Mouse (Mus musculus) thymus, adult 18-20 months (tissue): ENCODE measurements around the gene Cmc2.

Source experiments
- DNase-seq, 2 experiments: peaks; one replicate each; pipeline ENCODE4 v3.0.0; 2022; ENCODE audit warnings: mixed read lengths in 2 of 2

Cmc2 gene

DNA sequence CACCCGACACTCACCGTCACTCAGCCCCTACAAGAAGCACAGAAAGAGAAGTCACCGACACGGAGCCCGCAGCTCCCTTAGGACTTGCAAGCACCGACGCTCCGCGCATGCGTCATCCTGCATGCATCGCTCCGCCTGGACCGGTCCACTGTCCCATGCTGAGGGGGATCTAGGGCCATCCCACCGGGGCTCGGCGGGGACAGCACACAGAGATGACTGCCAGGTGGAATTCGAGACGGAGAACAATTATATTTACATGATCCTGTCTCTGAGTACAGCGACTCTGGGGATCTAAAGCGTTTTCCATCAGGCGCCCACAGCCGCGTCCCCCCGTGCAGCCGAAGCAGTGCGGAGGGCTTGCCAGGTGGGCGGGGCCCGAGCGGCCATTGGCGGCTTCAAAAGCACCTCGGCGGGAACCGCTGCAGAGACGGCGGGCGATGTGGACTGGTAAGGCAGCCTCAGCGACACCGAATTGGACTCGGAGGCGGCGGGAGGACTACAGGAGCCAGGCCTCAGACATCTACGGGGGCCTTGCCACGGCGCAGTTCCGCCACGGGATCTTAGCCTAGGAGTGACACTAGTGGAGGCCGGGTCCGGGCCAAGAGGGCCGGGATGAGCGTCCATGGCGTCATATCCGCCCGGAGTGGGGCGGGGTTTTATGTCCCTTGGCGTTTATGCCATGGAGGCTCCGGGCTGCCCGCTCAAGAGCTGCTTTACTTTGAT, at the start of gene Cmc2, which contains the start of gene Cenpn:
TSS of gene Cmc2 (minus strand) at position 119 of the 723 bp plus-strand sequence.
TSS of gene Cenpn (plus strand) at position 394 of the 723 bp plus-strand sequence.
- peak; percentile 78 to 80 for DNase-seq

DNA sequence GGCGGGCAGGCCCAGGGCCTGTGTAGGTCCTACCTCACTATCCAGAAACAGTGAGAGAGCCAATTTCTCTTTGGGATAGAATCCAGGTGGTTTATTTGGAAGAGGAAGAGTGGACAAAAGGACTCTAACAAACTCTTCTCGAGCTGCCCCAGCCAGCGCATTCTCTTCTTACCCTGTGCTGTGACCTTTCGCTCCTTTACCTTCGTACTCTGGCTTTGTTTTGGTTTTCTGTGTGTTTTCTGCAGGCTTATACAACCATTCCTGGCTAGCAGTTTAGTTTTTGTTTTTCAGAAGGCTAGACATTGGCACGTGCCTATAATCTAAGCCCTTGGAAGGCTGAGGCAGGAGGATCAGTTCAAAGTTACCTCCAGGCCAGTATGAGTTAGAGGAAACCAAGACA, 48.3 kb upstream of the Cmc2 start:
- no peak for DNase-seq

DNA sequence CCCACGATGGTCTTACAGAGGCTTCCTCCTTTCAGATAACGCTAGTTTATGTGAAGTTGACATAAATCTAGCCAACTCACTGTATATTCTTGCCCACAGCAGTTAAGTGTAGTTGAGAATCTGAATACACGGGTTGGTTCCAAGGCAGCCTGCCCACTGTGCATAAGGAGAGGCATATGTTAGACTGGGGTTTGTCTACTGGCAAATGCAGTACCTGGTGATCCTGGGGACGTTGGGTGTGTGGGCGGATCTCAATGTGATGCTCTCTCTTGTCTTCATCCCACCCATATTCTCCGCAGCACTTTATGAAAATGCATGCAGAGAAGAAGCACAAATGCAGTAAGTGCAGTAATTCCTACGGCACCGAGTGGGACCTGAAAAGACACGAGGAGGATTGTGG, 33.2 kb upstream of the Cmc2 start:
- DNase-seq: no peak

DNA sequence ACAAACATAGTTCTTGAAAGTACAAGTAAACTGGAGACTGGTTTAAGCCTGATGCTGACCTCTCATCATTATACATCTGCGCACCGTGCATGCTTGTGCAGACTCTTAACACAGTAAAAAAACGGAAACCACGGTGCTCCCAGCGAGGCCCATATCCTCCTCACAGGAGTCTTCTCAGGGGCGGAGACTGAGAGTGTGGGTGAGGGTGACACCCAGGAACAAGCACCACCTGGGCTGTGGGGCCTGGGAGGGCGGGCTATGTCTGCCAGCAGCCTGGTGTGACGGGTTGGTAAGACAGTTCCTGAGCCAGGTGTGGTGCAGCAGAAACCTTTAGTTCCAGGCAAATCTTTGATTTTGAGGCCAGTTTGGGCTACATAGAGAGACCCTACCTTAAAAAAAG, 31.2 kb upstream of the Cmc2 start:
- peak; percentile 68 to 74 for DNase-seq

DNA sequence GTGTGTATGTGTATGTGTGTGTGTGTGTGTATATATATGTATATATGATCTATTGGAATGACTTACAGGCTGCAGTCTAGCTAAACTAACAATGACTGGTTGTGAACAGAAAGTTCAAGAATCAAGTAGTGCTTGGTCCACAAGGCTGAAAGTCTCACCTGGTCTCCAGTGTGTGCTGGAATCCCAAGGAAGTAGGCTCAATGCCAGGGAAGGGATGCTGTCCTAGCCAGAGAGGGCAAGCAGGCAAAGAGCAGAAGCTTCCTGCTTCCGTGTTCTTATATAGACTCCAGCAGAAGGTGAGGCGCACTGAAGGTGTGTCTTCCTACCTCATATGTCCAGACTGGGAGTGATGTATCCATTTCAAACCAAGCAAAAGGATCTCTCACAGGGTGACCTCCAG, 30.5 kb upstream of the Cmc2 start:
- DNase-seq: no peak

DNA sequence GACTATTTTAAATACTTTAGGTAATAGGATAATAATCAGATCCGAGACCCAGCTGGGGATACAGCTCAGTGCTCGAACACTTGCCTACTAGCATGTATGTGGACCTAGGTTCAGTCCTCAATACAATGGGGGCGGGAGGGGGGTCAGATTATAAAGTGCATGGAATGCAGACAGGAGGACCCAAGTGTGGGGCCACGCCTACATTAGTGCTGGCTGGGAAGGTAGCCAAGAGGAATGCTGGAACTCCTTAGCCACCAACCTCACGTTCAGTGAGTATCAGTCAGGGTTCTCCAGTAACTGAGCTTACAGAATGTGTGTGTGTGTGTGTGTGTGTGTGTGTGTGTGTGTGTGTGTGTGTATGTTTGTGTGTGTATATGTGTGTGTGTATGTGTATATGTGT, 30.1 kb upstream of the Cmc2 start:
- DNase-seq: no peak

DNA sequence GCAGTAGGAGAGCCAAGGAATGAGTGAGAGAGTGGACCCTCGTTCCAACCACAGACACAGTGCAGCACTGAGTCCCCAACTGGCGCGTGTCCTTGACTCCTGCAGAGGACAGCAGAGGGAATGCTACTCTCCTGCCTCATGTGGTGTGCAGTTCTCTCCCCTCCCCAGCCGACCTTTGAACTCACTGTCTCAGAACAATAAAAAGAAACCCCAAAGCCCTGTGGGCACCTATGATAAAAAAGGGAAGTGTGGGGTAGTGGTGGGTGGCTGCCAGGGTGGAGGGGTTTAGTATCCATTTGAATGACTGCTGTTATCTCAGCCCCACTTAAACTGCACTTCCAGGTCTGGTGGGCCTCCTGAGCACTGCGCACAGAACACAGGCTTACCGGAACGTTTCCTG, 26.3 kb upstream of the Cmc2 start:
- DNase-seq: no peak

DNA sequence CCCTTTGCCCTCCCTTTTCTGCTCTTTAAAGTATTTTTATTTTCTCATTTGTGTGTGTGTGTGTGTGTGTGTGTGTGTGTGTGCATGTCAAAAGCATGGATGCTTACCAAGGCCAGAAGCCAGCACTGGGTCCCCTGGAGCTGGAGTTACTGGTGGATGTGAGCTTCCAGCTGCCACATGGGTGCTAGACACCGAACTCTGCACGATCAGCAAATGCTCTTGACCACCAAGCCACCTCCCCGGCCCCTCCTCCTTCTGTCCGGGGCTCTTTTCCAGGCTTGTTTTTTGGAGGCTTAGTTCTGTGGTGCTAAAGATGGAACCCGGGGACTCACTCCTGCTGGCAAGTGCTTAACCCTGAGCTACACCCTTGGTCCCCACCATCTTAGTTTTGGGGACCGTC, 25.6 kb upstream of the Cmc2 start:
- DNase-seq: no peak

DNA sequence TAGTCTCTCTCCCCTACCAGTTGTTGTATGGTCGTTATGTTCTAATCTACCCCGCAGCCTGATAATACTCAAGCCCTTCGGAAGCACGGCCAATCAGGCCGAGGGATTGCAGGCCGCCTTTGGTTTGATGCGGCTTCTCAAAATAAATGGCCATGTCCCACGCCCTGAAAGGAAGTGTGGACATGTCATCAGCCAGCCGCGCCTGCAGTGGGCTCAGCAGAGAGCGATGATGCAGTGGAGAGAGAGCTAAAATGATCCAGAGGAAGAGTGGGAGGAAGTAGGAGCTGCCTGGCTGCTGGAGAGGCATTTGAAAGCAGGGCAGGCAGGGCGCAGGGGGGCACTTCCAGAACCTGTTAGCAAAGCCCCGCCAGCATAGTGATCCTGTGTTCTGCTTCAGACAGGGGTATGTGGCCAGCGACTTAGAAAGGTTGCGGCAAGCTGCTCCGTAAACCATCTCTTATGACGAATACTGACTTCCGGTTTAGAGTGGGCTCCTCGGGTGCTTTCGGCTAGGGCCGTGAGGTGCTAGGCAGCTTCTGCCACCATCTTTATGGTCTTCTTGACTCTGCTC, 25.1 kb upstream of the Cmc2 start:
- DNase-seq: no peak

DNA sequence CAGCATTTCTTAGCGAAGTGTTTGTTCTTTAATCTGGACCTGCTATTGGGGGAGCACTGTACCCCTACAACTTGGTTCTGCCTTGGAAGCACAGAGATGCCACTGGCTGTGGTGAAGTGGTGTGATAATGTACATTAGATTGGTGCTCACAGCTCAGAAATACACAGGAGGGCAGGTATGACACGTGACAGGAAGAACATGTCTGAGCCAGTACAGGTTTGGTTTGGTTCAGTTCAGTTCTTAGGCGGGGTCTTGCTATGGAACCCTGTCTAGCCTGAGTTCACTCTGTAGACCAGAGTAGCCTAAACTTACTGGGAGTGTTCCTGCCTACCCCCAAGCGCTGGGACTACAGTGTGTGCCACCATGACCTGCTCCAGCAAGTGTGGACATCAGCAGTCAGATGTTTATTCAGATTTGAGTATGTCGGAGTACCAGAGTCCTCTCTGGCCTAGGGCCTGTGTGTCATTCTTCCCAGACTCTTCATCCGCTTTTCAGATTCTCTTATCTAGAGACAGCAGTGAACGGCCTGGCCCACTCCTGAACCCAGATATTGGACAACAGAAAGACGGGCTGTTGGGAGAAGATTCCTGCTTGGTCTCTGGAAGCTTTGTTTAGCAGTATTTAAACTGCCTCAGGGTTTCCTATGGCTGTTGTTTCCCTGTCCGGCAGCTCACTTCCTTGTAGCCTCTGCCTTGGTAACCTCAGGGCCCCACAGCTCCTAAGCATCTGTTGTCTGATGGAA, 24.1 kb upstream of the Cmc2 start:
- DNase-seq: no peak

DNA sequence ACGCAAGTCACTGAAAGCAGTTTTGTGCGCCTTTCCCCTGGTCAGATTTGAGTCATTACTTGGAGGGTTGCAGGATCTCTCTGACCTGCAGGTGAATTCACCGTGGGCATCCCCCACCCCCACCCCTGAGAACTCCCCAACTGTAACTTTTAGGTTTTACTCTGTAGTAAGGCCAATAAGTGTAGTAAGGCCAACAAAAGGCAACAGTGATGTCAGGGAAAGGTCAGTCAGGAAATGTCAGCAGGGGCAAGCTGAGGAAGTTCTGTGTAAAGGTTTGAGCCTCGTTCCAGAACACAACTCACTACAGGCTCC, 23.1 kb upstream of the Cmc2 start:
- no peak for DNase-seq

DNA sequence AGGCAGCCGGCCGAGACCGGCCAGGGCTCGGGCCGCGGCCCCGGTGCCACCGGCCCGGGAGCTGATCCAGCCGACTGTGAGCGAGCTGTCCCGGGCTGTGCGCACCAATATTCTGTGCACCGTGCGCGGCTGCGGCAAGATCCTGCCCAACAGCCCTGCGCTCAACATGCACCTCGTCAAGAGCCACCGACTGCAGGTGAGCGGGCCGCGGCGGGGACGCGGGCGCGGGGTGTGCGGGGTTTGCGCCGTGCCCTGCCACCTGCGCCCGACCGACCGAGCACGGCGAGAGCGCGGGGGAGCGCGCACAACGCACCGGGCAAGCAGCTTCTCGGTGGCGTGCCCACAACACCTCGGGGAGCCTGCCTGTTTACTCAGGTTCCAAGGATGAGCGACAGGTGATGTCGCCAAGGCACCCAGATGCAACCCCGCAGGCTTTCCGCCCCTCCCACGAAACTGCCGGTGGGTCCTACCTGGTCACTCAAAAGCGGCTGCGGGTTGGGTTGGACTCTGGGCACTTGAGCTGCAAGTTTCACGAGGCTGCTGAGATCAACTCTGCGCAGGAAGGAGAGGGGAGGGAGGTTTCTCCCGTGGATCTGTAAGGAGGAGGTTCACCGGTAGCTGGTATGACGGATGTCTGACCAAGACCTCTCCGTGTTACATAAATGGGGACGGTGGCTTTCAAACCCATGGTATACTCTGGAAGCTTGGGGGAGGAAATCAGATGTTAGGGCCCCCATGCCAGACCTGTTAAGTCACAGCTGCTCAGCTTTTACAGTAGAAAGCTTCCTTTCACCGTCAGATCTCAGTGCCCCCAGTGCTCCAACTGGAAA, 22.5 kb upstream of the Cmc2 start:
- peak; percentile 28 to 30 for DNase-seq

DNA sequence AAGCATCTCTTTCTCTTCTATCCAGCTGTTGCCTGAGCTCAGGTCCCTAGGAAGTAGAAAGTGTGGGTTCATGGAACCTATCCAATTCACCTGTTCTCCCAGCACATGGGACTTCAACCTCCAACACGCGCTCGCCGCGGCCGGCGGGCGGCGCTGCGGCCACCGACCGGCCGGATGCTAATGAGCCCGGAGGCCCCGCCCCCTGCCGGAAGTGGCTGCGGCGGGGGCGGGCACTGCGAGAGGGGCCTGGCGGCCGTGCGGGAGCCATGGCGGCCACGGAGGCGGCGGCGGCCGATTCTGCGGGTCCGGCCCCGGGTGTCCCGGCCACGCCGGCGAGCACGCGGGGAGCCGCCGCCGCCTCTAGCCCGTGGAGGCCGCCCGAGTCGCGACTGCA, 21.9 kb upstream of the Cmc2 start, which contains the start of gene Atmin:
TSS of gene Atmin (plus strand) at position 233 of the 394 bp plus-strand sequence.
- DNase-seq: peak; percentile 63 to 67

DNA sequence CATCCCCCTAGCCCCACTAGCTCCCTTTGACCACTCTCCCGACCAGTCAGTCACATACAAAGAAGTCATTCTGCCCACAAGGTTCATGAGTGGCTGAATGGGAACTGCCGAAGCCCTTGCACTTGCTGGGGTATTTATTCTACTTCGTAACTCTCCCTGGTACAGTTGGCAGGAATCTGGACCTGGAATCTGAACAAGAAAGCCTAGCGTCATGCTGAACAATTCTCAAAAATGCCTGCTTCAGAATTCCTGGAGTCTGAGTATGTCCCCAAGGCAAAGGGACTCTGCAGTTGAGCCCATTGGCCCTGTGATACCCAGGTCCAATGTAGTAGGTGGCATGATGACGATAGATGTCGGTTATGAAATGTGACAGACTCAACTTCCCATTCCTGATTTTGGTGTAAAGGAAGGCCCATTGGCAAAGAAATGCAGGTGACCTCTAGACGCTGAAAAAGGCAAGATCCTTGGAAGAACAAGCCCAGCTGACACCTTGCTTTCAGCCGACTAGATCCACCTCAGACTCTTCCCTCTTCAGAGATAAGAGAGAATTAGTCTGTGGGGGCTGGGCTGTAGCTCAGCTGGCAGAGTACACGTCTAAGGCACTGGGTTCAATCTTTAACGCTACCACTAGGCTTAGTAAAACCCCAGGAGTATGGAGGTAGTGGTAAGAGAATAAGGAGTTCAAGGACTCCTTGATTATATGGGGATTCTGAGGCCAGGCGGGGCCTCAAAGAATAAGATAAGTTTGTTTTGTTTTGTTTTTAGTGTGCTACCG, 21.2 kb upstream of the Cmc2 start:
- DNase-seq: no peak

DNA sequence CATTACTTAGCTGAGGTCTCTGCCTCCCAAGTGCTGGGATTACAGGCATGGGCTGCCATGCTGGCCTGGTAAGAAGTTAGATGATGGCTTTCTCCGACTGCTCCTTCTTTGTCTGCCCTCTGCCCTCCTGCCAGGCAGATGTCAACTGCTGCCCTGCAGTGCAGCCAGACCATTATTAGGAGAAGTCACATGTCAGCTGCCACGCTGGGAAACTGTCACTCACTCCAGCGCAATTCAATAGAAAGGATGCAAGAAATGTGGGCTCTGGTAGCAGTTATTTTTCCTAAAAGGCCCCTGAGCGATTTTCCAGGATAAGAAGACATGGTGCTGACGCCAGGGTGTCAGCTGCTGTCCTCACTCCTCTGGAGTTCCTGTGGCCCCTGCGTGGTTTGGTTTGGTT, 14.3 kb upstream of the Cmc2 start:
- no peak for DNase-seq

DNA sequence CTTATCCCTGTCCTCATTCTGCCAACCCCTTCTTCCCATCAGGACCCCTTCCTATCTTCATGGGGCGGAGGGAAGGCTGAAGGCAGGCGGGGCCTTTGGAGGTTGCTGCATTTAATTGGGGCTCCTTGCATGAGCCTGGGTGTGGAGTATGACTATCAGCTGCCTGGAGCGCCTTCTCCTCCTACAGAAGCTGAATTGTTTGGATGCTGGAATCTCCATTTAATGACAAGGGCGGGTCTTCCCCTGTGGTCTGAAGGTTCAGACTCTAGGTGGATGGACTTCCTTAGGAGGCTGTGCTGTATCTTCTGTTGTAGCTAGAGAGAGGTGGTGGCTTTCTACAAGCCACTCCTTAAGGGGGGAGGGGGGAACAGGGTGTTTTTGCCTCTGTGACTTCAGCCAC, 13.7 kb upstream of the Cmc2 start:
- no peak for DNase-seq

DNA sequence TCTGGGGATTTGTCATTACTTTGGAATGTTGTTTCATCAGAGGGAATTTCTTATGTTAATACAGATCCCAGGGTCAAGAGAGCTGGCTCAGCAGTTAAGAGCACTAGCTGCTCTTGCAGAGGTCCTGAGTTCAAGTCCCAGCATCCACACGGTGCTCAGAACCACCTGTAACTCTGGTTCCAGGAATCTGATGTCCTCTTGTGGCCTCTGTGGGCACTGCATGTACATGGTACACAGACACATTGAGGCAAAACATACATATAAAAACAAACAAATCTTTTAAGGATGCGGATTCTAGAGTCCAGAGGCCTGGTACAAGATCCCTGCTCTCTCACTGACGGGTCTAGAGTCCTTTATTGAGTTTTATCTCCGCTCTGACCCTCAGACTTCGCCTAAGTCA, 7.3 kb upstream of the Cmc2 start:
- no peak for DNase-seq

DNA sequence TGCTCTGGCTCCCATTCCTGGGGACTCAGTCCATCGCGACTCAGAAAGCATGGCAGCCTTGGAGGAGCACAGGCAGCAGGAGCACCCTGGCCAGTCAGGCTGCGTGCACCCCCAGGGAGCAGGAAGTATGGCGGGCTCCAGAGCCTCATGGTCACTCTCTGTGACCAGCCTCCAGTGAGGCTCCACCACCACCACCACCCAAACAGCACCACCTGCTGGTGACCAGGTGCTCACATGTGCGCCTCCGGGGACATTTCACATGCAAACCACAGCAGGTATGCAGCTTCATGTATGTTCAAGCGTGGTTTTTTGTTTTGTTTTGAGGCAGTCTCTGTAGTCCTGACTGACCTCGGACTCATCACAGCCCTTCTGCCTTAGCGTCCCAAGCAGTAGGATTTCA, 6.6 kb upstream of the Cmc2 start:
- peak; percentile 16 to 35 for DNase-seq

DNA sequence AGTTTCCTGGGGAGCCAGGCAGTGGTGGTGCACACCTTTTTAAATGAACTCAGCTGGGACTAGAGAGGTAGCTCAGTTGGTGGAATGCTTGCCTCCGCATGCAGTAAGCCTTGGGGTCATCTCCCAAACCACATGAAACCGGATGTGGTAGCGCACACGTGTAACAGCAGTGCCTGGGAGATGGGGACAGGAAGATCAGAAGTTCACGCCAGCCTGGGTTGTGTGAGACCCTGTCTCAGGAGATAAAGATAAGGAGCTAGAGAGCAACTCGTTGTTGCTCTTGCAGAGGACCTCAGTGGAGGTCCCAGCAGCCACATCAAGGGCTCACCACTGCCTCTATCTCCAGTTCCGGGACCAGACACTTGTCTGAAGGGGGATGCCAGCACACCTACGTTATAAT, 2.3 kb upstream of the Cmc2 start:
- peak; percentile 27 to 67 for DNase-seq

DNA sequence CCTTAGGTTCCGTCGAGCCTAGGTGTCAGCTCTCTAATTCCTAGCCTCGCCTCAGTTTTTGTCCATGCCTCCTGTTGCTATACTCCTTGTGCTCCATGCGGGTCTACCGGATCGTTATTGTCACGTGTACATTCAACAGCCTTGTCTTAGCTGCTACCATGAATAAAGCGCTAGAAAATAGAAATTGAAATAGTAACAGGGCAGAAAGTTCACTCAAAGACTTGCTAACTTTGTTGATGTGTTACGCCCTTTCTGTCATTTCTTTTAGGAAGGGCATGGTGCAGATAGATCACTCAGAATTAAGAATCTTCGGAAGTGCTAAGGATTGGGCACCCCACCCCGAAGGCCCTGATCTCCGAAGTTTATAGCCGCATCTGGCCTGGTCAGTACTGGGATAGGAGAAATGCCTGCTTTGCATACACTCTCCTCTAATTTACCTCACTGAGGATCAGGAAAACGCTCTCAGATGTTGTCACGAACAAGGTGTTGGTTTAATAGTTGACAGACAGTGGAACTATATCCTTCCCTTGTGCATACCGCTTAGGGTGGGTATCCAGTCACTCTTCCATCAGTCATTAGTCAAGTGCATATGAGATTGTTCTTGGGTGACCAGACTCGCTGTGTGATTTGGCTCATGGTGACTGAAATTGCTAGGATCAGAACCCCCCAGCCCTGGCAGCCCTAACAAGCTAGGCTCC, 954 bp upstream of the Cmc2 start:
- DNase-seq: no peak

DNA sequence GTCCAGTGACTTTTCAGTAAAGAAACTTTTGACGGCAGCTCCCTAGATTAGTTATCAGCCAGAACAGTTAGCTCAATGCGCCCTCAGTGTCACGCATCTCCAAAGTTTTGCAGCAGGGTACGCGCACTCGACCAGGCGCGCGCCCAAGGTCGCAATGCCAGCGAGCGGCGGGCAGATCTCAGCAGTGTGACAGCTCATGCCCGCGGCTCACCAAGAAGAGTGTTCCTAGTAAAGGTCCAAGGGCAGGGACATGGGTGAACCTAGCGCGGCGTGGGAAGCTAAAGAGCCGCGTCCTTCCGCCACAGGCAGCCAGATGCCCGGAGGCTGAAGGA, 284 bp downstream of the Cmc2 start:
- no peak for DNase-seq

DNA sequence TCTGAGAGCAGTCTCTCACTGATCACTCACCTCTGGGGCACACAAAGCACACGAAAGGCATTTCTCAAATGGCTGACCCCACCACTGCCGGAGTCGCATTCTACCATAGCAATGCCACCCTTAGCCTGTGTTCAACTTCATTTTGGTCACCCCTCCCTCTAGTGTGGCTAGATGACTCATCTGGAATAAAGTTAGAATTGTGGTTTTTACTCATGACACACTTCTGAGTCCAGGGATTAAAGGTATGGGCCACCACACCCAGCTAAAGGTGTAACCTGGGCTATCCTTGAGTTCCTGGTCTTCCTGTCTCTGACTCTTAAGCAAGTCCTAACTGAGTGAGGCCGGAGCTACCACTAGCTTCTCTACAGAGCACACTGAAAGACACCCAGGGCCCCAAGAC, 15.4 kb downstream of the Cmc2 start:
- no peak for DNase-seq
